Mouse (Mus musculus) liver, adult (tissue): ENCODE measurements around the gene Tsks.

Experiments
- GATA4 ChIP-seq: IDR thresholded peaks from 2 replicates; pipeline ENCODE4 v1.6.1; 2014; ENCODE audit warnings: mild to moderate bottlenecking, low read length; ENCODE audit not compliant: insufficient replicate concordance

The Tsks gene

DNA sequence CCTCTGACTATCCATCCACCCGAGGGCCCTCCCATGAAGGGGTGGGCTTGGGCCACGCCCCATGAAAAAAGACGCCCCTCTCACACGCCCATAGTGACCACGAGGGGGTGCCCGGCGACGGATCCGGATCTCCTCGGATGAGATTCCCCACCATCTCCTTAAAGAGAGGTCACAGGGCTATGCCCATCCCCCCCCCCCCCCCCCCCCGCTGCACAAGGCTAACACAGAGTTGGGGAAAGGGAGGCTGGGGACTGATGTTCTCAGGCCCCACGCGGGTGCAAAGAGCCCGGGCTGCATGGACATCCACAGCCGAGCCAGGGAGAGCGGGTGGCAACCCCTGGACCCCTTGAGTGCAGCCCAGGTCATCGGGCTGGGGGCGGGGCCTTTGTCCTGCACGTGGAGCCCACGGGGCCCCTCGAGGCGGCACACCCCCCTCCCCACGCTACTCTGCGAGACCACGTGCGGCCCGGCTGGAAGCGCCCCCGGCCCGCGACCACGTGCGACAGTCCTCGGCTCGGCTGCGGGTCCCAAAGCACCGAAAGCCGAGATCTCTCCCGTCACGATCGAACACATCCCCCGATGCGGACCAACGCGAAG, 42.7 kb downstream of the Tsks start:
- TF ChIP-seq GATA4: no peak

DNA sequence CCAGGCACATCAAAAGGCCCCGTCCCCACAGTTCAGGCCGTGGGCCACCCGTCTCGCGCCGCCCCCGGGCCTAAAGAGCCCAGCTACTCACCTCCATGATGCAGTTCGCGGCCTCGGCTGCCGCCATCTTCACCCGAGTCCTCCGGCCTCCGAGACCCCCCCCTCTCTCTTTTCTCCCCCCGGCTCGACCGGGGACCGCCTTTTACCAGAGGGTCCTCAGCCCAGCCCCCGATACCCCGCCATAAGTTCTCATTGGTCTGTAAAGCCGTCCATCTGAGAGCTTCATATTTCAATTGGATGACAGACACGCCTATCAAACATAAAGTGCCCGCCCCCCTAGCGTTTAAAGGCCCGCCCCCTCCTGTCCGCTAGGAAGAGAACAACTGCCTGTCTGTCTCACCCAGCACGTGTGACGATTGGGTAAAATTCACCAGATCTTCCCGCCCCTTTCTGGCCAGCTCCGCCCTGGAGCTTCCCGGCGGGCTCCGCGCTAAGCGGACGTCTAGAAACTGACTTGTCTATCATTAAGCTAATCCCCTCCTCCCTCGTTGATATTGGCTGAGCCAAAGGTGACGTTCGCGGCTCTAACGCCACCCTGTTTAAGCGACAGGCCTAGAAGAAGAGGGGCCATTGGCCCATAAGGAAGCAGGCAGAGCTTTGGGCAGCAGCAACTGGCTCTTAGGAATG, 43.3 kb downstream of the Tsks start, which contains the start of gene Prmt1:
TSS of gene Prmt1 (minus strand) at position 377 of the 687 bp plus-strand sequence.
- no peak; the same call in 1 of the 2 replicates for TF ChIP-seq GATA4

DNA sequence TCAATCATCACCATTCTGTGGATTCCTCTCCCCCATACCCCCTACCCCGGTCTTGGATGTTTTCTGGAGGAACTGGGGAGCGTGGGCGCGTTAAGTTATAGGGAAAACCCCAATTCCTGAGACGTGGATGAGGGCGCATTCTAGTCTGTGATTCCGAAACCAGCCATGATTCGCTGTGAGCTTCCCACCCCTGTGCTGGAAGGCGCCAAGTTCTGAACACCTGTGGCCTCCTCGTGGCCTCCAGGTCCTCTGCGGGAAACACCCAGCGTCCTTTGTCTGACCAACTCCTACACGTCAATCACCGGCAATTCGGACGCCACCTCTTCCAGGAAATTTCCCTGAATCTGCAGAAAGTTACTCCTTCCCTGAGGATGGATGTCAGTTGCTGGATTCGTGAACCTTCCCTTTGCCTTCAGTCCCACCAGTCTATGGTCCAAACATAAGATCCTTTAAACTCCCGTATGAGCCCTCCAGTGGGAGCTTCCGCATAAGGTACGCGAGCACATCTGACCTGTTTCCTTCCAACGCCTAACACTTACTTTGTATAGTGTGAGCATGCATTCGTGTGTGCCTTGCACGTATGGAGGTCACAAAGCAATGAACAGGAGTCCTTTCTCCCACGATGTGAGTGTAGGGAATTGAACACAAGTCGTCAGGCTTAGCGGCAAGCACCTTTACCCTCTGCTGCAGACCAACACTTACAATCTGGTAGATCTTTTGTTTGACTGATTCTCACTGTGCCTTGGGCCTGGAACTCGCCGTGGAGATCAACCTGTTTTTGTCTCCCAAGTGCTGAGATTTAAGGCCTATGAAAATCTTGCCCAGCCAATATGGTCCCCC, 44.1 kb downstream of the Tsks start:
- TF ChIP-seq GATA4: no peak

DNA sequence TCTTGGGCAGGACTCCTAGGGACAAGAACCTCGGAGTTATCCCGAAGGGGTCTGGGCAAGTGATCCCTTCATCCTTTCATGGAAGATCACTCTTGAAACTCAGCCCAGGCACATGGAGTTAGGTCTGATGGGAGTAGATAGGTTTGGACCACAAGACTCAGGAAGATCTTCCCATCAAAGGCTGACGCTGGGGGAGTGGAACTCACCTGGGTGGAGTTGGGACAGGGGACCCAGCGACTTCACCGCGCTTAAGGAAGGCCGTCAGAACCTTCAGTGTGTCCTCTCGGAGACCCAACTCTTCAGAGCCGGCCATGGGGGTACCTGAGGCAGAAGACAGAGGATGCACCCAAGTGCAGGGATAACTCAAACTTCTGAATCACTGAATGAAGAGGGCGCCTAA, 53.7 kb downstream of the Tsks start:
- TF ChIP-seq GATA4: no peak

DNA sequence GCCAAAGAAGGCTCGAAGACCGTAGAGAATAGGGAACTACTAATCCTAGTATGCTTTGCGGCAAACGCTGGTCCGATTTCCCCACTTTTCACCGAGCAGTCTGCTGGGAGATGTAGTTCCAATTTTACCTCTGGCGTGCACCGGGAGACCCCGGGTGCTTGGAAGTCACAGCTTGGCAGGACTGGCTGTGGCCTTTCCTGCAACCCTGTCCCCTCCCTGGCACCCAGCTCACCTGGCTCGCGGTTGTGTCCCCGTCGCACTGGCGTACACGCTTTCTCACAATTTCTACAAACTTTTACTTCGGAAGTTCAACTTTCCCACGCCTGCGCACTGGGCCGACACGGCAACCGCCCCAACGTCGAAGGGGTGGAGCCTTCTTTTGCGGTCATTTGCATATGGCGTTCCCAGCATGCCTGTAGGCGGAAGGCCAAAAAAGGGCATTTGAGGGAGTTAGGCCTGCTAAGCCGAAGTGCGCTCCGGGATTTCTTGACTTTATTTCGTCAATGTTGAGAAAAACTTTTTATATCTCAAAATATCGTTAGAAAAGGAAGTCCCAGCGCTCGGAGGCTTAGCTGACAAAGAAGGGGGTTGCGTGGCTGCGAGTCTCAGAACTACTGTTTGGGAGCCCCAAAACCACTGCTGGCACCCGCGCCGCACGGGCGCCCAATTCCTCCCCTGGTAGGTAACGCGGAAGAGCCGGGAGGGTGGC, 54.4 kb downstream of the Tsks start, which contains the start of gene Irf3:
TSS of gene Irf3 (plus strand) at position 418 of the 709 bp plus-strand sequence.
- TF ChIP-seq GATA4: no peak

DNA sequence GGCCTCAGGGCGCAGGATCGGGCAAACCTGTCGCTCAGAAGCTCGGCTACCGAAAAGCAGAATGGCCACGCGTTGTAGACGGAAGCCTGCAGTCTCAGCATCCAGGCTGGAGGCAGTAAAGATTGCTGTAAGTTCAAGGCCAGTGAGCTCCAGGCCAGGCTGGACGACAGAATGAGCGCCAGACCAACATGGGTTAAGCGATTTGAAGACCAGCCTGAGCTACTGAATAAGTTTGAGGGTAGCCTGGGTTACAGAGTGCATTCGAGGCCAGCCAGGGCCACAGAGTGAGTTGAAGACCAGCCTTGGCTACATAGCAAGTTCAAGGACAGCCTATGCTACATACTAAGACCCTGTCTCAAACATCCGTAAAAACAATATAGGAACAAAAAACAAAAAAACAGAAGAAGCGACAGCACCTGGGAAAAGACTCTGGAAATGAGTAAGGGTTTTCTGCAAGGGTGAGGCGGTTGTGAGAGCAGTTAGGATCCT, 55.0 kb downstream of the Tsks start:
- TF ChIP-seq GATA4: no peak

DNA sequence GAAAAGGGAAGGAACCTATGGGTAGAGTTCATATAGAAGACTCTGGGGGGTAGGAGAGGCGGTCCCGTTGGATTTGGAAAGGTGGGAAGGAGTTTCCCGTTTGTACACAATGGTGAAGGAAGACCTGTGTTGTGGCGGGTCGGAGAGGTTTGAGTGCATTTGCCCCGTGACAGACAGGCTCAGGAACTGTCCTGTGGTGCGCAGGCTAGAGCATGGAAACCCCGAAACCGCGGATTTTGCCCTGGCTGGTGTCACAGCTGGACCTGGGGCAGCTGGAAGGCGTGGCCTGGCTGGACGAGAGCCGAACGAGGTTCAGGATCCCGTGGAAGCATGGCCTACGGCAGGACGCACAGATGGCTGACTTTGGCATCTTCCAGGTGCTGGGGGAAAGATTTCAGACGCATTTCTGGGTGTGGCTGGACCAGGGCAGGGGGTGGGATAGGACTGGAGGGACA, 55.5 kb downstream of the Tsks start, which contains the start of gene Bcl2l12:
TSS of gene Bcl2l12 (minus strand) at position 212 of the 455 bp plus-strand sequence.
- no peak for TF ChIP-seq GATA4

DNA sequence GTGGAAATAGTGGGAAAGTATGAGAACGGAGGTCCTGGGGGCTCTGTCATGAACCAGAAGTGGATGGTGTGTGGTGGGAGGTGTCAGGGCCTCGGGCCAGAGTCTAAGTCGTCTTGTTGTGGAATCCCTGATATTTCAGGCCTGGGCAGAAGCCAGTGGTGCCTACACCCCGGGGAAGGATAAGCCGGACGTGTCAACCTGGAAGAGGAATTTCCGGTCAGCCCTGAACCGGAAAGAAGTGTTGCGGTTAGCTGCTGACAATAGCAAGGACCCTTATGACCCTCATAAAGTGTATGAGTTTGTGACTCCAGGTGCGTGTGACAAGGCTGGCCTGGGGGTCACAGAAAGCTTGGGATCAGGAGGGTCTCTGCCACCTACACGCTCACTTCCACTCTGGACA, 56.7 kb downstream of the Tsks start:
- no peak; the same call in 1 of the 2 replicates for TF ChIP-seq GATA4

DNA sequence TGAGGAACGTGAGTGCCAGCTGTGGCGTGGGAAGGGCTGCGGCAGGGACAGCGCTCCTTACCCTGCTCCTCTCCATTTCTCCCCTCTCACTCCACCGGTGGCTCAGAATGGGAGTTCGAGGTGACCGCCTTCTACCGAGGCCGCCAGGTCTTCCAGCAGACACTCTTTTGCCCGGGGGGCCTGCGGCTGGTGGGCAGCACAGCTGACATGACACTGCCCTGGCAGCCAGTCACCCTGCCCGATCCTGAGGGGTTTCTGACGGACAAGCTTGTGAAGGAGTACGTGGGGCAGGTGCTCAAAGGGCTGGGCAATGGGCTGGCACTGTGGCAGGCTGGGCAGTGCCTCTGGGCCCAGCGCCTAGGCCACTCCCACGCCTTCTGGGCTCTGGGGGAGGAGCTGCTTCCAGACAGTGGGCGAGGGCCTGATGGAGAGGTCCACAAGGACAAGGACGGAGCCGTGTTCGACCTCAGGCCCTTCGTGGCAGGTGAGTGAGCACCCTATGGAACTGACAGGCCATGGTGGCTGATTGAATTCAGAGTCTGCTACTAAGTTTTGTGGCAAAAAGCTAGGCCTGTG, 57.6 kb downstream of the Tsks start:
- TF ChIP-seq GATA4: no peak

DNA sequence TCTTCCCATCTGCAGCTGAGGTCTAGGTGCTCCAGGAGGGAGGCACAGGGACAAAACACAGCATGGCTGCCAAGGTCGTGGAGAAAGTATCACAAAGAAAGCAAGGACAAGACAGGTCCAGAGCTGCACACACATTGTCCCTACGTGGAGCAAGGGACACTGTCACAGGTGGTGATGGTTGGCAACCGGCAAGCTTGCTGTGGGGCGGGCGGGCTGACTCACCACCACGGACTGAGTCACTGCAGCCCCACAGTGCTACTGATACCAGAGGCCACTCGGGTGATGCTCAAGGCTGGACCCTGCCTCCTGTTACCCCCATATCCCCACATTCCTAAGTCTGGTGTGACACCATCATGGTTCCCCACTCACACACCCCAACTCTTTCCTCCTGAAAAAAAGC, 59.4 kb downstream of the Tsks start:
- TF ChIP-seq GATA4: no peak

DNA sequence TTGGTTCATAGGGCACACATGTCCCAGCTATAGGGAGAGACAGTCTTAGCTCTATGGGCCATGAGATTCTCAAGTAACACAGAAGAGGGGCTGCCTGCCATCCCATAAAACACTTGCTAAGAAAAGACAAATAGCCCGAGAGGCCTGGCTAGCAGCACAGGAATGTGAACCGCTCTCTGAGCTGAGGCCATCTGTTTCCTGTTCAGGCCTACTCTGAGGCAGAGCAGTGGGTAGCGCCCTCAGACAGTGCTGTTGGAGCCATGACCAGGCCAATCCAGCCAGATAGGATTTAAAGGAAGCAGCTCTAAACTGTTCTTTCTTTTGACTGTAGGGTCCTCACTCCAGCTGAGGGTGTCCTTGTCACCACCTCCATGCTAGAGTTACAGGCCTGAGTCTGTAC, 61.5 kb downstream of the Tsks start:
- TF ChIP-seq GATA4: no peak

DNA sequence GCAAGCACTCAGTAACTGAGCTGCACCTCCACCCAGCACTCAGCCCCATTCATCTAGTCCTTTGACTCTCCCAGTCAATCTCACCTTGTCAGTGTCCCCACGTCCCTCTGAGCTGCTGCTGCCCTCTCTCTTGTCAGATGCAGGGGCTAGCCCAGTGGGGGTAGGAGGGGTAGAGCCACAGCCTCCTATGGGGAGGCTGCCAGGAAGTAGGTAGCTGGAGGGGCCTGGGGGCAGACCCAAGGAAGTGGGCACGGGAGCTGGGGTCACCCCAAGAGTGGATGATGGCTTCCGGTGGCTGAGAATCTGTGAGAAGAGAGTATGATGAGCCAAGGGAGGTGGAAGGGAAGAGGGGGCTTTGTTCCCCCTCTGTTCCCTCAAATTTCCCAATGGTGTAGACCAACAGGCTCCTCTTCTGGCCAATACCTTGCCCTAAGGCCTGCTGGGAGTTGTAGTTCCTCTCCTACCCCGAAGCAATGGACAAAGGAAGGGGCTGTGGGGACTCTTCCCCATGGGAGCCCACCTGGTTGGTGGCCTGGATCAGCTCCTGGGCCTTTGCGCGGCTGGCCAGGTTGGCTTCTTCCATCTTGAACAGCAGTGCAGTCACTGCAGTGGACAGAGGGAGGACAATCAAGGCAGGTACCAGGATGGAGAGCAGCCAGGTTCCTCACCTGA, 62.5 kb downstream of the Tsks start:
- TF ChIP-seq GATA4: no peak

DNA sequence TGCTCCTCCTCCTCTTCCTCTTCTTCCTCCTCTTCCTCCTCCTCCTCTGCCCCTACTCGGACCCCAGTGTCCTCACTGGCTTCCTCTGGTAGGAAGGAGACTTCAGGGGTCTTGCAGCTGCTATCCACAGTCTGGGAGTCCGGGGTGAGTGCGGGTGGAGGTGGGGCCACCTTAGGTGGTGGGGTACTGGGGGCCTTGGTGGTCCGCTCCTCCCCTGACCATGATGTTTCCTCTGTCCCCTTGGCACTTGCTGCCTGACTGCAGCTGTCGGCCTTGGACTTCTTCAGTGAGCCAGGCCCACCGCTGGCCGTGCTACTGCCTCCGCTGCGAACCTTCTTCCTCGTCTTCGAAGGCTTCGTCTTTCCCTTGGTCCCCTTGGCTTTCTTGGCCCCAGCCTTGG, 63.5 kb downstream of the Tsks start:
- TF ChIP-seq GATA4: no peak

DNA sequence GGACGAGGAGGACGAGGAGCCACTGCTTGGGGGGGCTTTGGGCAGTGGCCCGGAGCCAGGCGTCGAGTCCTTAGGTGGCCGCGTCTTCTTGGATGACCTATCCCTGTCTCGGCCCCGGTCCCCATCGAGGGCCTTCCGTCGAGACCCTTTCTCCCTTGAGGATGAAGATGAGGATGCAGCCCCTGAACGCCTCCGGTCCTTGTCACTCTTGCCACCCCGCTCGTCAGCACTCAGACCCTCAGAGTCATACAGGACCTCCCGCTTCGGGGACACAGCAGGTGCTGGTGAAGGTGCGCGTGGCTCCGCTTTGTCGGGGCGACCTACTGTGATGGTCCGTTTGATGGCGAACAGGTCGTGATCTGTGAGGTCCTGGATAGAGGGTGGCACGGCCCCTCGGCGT, 64.1 kb downstream of the Tsks start:
- no peak for TF ChIP-seq GATA4
